Mouse (Mus musculus) inflammation-experienced regulatory T-cells, adult 6 months (primary cell): ENCODE data around the gene Asic2. TPM values are rescaled to one million over a fixed set of nuclear protein-coding genes. Genes with fewer than 3 reads are reported as not detected.

Experiments
- ATAC-seq: one replicate; pipeline ENCODE4 v1.8.0; 2017
- polyA plus RNA-seq, 3 experiments: library from polyadenylated mRNA; unstranded; fragments of 100-300 nt; shearing (Covaris generic); gene quantifications; one replicate each; pipeline ENCODE4 v1.2.1; 2017

The Asic2 gene
- polyA plus RNA-seq, 3 experiments from 2014 or later = not detected

DNA sequence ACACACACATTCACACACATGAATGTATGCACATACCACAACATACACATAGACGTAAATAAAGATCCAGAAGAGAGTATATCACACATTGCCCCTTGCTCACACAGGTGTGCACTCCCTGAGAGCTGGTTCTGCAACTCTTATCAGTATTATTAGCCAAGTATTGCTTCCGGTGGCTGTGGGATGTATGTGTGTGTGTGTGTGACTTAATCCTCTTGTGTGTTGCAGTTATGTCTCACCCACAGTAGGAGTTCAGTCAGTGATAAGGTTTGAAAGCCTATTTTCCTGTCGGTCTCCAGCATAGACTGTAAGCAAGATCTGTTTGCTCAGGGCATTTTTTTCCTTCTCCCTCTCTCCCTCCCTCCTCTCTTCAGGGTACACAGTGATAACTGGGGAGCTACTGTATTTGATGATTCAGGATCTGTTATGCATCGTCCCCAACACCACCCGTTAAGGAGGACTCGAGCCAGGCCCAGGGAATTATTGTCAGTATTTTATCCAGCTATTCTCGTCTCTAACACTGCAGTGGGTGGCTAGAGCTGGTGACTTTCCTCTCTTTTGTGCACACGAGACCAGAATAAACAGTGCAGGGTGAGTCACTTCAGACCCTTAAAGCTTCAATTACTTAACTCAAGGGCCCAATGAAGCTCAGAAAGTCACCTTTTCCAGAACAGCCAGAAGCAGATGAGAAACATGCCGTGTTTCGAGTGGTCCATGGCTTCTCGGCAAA, 888.0 kb downstream of the Asic2 start:
- no peak for ATAC-seq

DNA sequence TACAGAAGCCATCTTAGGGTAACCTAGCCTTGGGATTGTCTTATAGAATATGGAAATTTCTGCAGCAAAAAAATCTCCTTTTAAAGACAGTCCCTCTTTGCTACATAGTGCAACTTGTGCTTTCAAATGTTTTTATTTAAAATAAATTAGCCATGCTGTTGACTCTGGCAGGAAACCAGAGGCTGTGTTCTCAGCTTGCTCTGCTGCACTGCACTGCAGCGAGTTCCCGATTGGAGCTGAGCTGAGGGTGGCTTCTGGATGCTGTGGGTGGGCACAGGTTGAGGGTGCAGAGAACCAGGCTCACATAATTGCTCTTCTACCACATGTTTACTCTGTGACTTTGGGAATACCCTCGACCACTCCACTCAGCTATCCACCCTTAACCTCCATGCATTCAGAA, 889.0 kb downstream of the Asic2 start:
- no peak for ATAC-seq

DNA sequence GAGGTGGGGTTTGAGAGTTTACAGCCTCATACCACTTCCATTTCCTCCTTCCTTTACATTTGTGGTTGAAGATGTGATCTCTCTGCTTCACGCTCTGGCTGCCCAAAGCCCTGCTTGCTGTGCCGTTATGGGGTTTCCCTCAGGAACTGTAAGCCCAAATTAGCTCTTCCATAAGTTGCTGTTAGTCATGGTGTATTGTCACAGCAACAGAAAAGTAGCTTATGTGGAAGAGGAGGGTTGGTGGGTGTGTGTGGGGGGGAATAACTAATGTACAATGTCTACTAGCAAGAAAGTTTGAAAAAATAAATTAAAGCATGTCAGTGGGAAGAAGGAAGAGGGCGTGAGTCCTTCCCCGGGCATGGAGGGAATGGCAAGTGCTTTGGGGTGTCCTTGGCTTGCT, 896.4 kb downstream of the Asic2 start:
- no peak for ATAC-seq

DNA sequence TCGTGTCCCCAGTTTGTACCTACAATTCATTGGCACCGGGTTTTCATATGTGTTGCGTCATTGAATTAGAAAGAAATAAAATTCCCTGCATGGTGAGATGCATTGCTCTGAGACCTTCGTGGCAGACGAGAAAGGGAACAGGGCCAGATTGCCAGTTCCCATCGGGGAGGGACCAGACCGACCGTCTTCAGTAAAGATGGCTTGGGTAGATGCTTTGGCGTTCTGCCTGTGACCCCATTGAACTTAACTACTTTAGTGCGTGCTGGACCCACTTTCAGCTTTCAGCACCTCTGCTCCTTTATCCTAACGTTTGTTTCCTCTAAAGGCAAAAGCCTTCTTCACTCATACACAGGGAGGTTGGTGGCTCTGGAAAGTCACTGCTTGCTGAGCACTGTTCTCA, 902.9 kb downstream of the Asic2 start:
- ATAC-seq = no peak

DNA sequence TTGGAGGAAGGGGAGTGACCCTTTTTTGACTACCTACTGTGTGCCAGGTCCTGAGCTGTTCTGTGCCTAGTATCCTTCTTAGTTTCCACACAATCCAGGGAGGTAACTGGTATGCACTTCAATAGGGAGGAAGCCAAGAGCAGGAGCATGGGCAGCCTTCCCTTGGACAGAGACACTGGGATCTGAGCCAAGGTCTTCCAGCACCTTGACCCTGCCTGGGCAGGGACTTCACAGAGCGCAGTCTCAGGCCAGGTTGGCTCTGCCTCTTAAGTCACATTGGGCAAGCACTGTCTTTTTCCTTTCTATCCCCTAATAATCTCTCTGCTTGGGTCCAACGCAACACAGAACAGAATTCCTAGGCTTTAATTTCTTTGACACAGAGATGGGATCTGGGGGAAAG, 904.3 kb downstream of the Asic2 start:
- ATAC-seq = no peak

DNA sequence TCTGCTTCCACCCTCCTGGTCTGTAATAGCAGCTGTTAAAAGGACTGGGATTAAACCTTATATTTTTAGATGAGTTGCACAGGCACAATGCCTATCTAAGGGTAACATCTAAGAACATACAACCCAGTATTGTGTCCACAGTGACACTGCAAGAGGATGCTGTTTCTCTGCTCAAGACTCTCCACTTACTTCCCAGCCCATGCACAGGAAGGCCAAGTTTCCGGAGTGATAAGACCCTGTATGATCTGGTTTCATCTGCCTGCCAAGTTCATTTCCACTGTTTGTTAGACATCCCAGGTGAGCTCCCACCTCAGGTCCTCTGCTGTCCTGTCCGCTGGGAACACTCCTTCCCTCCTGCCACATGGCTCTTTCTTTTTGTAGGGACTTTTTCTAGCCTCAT, 908.2 kb downstream of the Asic2 start:
- ATAC-seq = no peak

DNA sequence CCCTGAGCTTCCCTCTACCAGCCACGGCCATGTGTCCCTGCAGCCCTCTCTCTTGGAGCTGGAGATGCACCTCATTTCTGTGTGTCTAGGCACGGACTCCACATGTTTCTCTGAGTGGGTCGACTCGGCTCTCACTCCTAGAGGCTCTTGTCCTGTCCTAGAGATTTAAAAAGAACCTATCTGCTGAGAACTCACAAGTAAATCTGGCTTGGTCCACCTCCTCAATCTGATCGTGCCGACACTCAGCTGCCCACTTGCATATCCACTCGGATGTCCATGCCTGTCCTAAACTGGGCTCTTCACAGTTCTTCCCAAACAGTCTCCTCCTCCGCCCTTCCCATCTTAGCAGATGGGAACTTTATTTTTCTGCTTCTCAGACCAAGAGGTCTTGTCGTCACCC, 908.7 kb downstream of the Asic2 start:
- ATAC-seq = no peak

DNA sequence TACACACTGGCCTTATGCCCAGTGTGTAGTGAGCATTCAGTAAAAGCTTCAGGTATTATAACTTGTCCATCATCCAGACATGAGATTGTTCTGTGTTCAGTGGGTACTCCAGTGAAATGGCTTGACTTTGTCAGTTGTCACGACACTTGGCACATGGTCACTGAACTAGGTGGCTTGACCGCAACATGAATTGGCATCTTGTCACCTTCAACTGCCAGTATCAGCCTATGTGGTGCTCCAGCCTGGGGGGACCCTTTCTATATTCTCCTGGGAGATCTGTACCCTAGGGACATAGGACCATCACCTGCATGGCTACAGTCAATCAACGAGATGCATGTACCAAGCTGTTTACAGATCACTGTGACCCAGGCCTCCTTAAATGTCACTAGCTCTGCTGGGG, 910.8 kb downstream of the Asic2 start:
- ATAC-seq = no peak

DNA sequence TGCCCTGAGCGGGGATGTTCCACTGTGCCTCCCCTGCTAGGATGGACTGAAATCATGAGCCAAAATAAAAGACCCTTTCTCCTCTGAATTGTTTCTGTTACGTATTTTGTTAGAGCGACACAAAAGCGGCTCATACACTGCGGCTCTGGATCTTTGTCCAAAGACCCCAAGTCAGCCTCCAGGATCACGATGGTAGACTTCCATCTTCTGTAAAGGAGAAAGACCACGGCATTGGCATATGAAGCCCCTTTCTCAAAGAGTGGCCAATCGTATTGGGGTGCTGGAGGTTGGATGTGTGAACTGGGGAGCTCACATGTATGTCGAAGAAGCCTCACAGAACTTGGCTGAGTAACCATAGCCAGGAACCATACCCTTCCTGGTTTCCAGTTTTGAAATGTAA, 911.5 kb downstream of the Asic2 start:
- ATAC-seq = no peak

DNA sequence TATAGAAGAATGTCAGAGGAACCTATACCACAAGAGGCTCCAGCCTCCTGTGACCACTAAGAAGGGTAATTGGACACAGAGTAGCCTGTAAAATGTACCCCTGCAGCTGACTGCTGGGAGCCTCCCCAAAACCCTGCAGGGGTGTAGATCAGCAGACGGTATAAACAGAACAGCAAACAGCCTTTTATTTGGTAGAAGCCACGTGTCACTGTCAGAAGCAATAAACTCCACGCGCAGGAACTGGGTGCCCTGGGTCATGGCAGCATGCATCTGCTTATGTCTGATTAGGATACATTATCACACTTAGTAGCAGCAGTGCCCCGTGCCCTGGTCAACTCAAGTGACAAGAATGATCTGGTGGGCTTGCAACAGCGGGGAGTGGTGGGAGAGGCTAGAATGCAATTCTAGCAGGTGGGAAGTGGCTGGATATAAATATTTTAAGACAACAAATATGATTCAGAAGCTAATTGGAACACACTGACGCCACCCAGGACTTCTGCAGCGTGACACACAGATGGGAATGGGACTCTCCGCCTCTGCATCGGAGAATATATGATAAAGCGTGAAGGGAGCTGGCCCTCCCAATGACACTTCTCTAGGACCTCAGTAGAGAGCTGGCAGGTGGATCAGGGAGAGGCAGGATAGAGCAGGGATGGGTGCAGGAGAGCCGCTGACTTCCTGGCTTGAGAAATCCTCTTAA, 912.7 kb downstream of the Asic2 start:
- ATAC-seq = no peak

DNA sequence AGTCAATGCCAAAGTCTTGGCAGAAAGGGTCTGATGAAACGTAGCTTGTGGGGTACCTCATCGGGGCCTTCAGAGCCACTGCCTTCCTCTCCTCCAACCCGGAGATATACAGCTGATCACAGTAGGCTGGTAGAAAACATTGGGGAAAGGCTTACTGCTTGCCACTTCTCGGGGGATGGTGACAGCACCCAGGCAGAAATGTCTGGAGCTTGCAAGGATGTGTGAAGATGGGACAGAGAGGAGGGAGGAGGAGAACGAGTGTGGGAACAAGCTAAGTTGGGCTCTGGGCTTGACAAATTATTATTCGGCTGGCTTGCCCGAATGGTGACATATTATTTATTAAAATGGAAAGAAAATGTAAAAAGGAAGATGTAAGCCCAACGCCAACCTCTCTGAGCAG, 914.4 kb downstream of the Asic2 start:
- ATAC-seq = no peak

DNA sequence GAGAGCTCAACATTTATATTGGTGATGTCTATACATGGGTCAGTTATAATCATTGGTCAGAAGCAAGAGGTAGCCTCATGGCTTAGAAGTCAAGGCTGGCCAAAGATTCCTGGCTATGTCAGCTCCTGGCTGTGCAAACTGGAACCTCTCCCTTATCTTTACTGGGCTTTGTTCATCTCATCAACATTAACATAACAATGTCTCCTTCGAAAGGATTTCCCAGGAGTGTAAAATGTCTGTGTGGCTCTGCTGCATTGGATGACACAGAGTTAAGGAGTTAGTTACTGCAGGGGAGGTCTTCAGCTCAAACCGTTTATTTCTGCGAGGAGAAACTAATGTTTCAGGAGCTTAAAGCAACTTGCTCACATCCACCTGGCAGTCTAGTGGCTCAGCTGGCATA, 926.6 kb downstream of the Asic2 start:
- no peak for ATAC-seq

DNA sequence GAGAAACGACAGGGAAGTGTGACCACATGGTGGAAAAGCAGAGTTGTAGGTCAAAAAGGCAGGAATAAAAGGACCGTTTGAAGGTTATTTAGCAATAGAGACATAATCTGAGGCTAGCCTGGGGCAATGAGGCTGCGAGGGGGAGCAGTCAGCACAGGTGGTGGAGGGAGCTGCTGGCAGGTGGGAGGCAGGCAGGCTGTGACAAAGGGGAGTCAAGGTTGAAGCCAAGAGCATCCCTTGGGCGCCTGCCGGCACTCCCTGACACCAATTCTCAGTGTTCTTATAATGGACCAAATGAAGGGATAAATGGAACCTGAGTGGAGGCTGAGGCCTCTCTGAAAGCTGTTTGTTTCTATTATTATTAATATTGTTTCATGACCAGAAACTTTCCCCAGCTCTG, 928.3 kb downstream of the Asic2 start:
- ATAC-seq = no peak

DNA sequence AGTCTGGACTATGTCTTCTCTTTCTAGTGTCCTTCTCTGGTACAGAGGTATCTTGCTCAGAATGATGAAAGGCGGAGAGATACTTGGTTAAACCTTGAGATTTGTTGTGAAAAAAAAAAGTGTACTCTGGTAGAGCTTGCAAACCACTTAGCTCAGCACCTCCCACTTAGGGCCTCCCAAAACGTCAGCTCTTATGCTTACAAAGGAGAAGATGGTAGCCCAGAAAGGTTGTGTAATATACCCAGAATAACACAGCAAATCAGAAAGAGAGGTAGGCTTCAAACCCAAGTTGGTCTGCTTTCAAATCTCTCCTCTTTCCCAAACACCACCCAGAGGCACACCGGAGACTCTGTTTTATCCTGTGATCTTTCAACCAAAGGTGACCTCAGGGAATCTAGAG, 936.1 kb downstream of the Asic2 start:
- no peak for ATAC-seq

DNA sequence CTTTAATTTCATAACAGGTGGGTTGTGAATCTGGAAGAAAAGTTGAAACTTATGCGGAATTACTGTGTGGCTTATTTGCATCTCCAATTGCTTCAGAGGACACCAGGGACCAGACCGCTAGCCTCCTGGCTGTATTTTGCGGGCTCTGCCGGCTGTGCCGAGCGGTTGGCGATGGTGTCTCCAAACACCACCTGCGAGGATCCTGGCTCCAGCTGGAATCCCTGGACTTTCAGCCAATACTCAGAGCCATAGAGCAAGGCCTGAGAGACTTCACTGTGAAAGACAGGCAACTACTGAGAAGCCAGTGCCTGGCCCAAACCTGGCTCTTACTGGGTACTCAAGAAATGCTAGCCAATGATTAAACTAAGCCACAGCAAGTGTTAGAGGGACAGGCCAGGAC, 953.5 kb downstream of the Asic2 start:
- no peak for ATAC-seq

DNA sequence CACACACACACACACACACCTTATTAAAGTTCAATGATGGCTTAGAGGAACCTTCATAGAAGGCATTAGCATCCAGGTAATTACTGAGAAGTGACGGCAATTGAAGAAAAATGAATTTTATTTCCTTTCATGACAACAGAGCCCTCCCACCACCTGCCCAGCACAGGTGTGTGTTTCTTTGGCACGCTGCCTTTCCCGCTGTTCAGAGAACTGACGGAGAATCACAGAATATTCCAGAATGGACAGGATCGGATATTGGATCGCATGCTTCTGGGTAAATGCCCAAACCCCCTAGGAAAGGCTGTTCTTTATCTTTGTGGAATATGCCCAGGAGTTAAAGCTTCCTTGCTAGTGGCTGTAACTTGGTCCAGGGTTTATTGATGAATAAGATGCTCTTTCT, 954.8 kb downstream of the Asic2 start:
- no peak for ATAC-seq

DNA sequence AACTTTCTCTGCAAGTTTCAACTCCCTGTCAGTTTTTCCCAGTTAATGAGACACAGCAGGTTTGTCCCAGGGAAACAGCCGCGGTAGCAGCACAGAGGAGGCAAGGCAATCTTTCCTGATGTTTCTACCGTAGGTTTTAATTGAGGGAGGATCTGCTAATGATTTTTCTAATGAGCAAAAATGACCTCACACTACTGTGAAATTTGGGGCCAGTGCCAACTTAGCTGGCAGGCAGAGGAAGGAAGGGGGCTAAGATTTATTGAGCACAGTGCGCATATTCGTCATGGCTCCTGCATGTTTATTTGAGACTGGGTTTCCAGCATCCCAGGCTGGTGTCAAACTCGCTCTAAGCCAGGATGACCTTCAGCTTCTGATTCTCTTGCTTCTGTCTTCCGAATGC, 957.5 kb downstream of the Asic2 start:
- no peak for ATAC-seq

DNA sequence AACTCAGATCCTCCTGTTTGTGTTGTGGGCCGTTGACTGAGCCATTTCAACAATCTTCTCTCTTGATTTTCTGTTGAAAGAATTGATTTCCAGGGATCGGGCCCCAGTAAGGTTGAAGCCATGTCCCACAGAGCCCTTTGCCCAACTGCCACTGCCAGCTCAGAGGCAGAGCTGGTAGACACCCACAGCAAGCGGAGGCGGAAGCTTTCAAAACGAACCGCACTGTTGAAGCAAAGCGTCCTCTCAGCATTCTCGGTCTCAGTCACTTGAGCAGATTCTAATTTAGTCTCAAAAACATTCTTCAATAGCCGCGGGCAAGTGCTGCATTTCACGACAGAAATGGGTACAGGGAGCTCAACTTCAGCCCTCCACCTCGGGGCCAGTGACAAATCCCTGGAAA, 958.9 kb downstream of the Asic2 start:
- no peak for ATAC-seq

DNA sequence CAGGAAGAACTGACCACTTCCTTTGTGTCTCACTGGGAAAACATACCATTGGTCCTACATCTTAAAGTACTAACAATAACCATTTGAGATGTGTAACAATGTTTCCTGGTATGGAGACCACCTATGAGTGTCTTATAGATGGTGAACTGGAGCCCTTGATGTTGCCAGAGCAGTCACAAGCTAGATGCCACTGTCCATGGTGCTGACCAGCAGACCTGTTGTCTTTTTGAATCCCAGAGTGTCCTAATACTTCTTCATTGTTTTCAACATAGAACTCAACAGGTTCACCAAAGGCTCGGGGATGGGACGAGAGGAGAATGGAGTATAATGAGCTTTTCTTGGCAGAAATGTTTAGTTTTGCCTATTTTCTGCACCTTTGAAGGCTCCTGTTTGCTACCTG, 962.4 kb downstream of the Asic2 start:
- no peak for ATAC-seq

DNA sequence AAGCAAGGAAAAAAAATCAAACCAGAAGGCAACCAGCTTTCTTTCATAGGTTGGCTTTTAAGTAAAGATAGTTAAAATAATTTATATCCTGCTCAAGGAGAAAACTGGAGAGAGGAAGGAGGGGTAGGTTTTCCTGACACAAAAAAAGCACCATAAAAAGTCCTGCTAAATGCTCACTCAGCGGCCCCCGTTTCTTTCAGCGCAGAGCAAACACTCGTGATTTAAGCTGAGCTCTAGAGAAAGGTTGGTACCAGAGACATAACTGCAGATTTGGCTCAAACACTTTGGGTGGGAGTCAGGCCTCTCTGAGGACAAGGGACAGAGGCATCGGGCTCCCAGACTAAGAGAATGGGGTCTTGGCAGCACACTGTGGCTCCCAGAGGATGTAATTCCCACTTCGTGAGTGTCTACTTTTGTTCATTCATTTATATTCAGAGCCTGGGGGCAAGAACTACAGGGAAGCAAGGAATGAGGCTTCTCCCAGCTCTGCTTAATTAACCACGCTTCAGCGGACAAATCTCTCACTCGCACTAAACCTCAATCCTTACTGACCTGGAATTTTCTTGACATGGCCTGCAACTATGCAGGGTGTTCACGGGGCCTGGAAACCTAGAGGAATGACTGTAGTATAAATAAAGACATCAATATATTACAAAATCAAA, 965.4 kb downstream of the Asic2 start:
- no peak for ATAC-seq

DNA sequence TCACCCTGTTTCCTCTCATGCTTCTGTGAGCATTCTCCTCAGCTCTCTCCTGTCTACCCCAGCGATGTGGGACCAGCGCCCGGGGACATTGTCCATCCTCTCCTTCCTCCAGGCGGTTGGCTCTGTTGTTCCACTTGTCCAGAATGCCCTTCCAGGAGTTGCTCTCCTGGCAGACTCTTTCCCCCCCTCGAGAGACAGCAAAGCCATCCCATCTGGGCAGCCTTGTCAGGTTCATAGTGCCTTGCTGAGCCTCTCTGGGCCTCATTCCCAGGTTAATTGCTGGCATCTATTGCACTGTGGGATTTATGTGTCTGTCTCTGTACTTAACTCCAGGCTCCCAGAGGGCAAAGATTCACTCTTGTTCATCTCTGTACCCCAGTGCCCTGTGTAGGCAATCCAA, 972.6 kb downstream of the Asic2 start:
- no peak for ATAC-seq

DNA sequence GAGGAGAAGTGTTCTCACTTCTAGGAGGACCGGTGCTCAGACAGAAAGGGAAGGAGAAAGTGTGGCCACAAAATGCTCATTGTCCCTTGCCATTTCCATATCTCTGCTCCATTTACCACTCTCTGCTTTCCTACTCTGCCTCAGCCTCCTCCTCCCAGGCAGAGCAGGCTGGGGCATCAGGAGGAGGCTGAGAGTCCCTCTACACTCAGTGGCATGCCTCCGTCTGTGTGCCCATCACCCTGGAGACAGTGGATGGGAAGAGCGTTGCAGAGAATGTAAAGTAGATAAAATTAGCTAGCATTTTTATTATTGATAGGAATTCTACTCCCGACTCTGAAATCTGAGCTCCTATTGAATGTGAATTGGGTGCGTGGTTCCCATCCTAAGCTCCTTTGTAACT, 984.7 kb downstream of the Asic2 start:
- no peak for ATAC-seq

DNA sequence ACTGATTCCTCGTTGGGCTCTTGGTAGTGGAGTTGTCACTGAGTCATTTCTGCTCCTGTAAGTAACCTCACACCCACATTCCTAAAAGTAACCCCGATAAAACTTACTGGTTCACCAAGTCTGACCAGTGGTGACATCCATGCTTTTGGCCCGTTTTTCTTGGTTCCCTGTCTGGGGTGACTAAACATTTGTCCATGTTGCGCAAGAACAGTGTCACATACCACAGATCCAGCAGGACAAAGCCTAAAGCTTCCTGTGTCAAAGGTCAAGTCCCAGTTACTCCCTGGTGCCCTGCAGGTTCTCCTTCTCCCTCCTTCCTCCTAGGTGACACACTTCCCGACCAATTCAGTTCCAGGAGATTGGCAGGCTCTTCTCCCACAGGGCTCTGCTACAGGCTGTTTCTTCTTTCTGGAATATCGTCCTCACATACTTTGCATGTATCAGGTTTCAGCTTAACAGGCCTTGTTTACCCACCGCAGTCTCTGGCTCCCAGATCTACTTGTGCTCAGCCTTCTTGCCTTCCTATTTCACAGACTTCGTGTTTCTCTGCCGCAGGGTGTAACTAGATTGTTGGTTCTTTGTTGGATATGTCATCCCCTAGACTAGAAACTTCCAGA, 991.9 kb downstream of the Asic2 start:
- no peak for ATAC-seq

DNA sequence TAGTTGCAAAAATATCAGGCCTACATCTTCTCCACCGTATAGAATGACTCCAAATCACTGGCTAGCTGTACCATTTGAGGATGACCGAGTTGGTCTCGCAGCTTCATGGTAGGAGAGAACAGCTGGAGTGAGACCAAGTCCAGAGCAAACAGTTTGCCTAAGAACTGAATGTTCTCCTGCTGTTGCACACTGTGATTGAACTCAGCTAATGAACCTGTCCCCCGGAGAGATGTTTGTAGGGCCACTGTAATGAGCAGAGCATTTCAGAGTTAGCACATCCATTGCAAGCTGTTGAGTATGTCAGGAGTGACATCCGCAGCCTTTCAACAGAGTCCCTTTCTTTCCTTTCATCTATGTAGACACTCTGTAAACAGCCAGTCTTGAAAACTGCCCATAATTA, 993.6 kb downstream of the Asic2 start:
- ATAC-seq = no peak
